Mouse (Mus musculus) layer of hippocampus, adult 18-20 months (tissue): ENCODE measurements at regions not wholly inside any gene's neighbourhood (a gene's known extent, or its start where the extent isn't known, plus 50 kb on each side); places are given as distances from the start of the nearest gene placed in this dataset.

Experiments used
- DNase-seq, 2 experiments: peaks; one replicate each; pipeline ENCODE4 v3.0.0; 2022; ENCODE audit warnings: low spot score in 2 of 2

DNA sequence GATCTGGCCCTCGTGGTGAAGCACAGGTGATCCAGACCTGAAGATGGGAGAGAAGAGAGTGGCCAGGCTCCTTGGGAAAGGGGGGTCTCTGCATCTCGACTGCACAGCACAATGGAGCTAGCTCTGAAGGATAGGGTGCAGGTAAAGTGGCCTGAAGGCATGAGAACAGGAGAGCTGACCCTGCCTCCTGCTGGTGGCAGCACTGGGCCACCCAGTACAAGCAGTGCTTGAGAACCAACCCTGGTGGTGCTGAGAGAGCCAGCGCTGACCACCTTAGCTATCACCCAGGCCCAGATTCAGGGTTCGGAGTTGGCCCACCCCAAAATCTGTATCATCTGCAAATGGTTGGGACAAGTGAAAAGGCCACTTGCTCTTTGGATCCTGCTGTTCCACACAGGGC, 66.2 kb downstream of the A730009L09Rik start:
- DNase-seq, result no peak

- no peak for DNase-seq
Measured at GRCm38 (mm10) chr16:84583323-84583722, 68.4 kb downstream of the A730009L09Rik start.

GRCm38 (mm10) chr16:84583773-84584229, 68.9 kb downstream of the A730009L09Rik start:
- no peak for DNase-seq

DNA sequence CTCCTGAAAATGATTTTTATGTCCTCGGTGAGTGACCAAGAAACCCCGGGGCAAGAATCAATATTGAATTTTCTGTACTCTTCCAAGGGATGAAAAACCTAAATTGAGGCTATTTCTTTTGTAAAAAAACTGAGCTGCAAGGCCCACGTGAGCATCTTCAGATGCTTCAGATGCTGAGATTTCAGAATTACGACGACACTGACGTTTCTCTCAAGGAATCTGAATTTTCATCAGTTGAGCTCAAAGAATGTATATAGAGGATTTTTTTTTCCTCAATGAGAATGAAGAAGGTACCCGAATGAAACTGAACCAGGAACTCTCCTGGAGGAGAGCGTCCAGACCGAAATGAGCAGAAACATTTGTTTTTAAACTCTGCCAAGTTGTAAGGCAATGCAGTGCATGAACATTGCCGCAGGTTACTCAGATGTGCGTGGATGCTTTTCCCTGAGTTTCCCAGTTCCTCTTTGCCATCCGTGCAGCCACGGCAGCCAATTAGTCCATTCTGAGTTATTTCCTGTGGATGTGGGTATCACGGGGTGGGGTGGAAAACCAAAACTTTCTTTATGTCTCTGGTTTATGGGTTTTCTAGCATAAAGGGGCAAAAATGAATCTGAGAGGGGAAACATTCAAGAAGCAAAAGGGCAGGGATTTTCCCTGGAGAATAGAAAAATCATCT, 69.9 kb downstream of the A730009L09Rik start:
- DNase-seq, result no peak

GRCm38 (mm10) chr16:84592978-84593377, 78.1 kb downstream of the A730009L09Rik start:
- no peak for DNase-seq

- no peak for DNase-seq
Measured at GRCm38 (mm10) chr16:84602969-84603368, 88.0 kb downstream of the A730009L09Rik start.

DNA sequence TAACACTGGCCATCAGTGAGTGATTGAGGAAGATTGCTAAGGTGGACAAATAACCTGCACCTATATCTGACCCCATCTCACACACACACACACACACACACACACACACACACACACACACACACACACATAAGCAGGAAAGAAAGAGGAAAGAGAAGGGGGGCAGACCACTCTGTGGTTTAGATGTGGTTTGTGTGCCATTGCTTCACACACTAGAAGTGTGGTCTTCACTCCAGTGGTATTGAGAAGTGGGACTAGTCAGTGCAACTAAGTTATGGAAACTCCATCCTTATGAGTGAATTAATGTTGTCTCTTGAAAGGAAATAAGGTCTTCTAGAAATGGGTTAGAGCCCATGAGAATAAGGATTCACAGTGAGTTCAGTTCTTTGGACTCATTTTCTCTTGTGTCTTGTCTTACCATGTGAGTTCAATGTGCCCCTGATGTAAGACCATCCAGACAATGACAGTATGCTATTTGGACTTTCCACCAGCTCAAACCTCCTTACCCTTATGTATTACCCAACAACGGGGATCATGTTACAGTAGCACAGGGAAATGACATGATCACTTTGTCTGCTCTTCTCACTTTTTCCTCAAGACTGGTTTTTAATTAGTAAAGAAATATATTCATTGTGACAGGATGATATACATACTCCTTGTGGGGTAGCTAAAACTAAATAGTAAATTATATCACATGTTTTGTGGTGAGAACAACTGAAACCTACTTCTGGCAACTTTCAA, 88.7 kb downstream of the A730009L09Rik start:
- no peak for DNase-seq

DNA sequence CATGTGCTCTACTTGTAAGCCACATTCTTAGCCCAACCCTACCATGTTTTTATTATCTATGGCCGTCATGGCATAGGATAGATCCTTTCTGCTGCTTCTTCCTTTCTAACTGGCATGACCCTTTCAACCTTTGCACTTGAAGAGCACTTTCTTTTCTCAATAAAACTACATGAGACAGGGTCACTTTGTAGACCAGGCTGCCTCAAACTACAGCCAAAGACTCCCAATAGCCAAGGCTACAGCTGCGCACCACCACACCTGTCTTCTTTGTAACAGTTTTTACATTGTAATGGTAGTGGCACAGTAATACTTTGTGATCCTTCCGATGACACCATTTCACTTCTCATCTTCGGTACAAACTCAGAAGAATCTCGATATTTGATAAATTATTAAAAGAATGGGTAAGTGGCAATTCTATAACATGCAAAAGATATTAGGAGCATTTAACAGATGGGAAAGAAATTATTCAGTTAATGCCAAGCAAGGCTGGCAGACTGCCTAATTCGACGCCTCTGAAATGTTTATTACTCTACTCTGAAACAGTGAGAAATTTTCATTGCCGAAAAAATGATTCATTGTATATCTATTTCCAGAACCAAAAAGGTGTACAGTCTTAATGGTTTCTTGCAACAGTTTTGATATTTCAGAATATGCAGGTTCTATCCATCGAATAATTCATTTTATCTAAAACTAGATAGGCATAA, 89.5 kb downstream of the A730009L09Rik start:
- DNase-seq, result peak; percentile 35 to 49

GRCm38 (mm10) chr16:84606010-84606803, 91.3 kb downstream of the A730009L09Rik start:
- DNase-seq, result no peak

- DNase-seq, result no peak
Measured at GRCm38 (mm10) chr16:84606804-84607095, 91.8 kb downstream of the A730009L09Rik start.

DNA sequence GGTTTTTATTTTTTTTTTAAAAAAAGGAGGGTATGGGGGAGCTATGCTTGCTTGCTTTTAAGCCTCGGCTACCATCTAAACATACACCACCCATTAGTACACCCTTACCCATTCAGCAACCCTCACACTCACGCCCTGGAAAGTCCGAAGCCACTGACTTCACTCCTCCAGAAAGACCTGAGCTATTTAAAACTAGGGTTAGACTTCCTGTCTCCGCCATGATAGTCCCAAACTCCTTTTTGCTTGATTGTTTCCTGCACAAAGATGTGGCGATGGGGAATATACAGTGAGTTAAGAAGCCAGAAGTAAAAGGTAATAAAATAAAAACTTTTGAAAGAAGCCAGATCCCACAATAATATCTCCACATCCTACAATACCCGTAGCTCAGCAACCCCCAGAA, 92.6 kb downstream of the A730009L09Rik start:
- DNase-seq, result no peak

DNA sequence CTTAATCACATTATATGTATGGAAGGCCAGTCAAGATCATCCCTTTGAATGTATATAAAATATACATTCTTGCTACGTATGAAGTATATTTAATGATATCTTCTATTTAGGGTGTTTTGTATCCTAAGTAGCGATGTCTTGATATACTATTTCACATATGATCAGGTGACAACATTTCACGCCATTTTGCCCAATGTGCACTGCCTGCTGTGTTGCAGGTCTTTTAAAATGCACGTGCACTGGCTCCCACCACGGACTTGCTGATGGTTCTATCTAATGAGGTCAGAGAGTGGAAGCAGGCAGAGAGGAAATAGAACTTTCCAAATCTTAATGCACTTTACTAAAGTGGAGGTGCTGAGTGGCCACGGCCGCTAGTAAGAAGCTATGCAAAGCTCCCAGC, 100.8 kb downstream of the A730009L09Rik start:
- no peak for DNase-seq

DNA sequence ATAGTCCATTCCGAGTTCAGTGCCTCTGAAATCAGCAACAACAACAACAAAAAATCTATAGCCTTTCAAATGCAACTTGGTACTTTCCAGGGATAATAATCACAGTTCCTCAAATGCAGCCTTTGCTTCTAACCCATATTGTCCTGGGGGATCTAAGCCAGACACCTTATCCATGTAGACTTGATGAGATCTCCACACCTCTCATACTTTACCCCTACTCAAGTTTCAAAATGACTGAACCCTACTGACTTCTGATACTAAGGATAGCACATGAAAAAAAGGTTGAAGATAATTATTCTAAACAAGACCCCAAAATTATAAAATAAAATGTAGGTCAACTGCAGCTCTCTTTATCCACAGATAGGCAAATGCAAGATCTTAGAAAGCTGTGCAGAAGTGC, 101.2 kb downstream of the A730009L09Rik start:
- DNase-seq, result no peak

GRCm38 (mm10) chr16:84618379-84618778, 103.5 kb downstream of the A730009L09Rik start:
- DNase-seq, result no peak

- DNase-seq, result no peak
Measured at GRCm38 (mm10) chr16:84619876-84620275, 105.0 kb downstream of the A730009L09Rik start.

DNA sequence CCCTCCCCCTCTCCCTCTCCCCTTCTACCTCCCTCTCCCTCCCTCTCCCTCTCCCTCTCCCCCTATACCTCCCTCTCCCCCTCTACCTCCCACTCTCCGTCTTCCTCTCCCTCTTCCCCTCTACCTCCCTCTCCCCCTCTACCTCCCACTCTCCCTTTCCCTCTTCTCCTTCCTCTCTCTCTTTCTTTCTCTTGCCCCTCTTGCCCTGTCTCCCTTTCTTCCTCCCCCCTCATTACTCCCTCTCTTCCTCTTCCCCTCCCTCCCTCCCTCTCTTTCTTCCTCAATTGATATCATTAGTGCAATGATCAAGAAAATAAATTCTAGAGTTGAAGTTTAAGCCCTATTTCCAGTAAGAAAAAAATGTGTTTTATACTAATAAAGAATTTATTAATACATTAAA, 105.9 kb downstream of the A730009L09Rik start:
- no peak for DNase-seq

DNA sequence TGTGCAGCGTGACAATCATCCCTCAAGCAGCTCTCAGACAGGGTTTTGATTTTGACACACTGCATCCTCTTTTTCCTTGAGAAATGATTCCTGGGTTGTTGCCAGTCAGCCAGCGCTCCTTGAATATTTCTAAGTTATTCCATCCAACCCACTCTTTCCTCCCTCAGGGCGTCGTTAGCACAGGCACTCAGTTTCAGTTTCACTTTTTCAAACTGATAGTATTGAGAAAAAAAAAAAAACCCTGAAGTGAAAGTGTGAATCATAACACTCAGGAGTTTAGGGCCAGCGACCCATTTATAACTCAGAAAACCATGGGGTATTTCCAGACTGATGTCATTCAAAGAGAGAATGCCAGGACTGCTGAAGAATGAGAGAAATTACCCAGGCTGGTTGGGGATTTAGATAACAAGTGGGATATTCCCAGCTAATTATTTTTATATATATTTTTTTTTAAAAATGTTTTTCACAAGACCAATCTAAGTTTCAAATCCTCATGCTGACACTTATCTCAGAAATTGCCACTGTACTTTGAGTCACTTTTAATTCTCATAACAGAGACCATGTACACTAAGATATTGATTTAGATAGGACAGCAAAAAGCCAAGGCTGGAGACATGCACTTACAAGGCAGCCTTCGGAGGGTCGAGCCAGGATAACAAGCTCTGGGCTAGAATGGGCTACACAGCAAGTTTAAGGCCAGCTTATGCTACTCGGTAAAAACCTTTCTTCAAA, 106.5 kb downstream of the A730009L09Rik start:
- DNase-seq, result peak in 1 of 2 experiments; percentile 52

DNA sequence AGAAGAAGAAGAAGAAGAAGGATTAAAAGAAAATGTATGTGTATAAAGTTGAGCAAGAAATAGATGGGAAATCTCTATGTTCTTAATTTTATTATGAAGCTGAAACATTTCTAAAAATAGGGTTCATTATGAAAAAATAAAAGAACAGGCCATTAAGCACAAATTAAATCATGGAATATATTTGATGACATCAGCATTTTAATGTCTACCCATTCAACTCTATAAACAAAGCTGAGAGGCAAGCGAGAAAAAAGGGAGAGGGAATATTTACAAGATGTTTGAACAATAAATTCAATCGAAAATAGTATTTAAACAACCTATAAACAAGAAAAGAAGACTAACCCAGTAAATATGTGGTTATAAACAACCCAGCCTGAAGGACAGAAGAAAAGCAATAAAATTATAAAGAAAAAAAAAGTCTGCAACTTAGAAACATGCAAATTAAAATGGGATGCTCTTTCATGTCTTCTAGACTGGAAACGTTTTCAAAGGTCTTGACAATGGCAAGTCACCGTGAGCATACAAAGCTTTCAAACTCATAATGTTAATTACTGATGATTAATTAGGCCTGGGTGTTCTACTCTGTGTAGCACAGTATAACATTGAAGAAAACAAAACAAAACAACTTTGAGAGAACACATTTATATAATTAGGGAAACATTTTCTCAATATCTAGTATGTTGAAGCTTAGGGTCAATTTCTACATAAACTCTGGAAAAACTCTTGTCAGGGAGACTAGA, 108.6 kb downstream of the A730009L09Rik start:
- no peak for DNase-seq

- no peak for DNase-seq
Measured at GRCm38 (mm10) chr16:84624443-84625109, 109.7 kb downstream of the A730009L09Rik start.
